Mouse (Mus musculus): ENCODE results near the gene Abca2.

DNA sequence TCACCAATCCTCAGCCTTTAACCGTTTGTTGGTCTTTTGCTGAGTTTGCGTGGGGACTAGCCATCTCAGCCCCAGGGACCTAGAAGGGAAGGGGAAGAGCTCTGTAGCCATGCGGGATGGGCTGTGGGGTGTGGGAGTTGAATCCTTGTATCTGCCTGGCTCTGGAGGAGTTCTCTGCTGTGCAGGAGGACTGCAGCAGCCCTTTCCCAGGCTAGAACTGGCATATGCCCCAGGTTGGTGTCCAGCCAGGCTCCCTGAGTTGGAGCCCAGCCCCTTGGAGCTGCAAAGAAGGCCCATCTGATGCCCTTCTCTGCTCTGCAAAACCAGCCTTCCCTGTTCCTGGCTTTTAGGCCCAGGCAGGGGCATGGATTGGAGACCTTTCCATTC is 31.9 kb upstream of the Abca2 start:
- TF ChIP-seq POLR2A (IDR thresholded peaks at IDR 0.05; ENCODE audit: extremely low read depth, insufficient read depth, low read length) (no peak), CTCF (IDR thresholded peaks at IDR 0.05; ENCODE audit: low read depth, low read length) (no peak)
